Mouse (Mus musculus): ENCODE measurements around the gene Prdx5. TPM values are rescaled to one million over a fixed set of nuclear protein-coding genes. Genes with fewer than 3 reads are reported as not detected.

Prdx5 gene
- total and polyA plus RNA-seq, 3 experiments = 130 to 246 TPM; not detected in 1

DNA sequence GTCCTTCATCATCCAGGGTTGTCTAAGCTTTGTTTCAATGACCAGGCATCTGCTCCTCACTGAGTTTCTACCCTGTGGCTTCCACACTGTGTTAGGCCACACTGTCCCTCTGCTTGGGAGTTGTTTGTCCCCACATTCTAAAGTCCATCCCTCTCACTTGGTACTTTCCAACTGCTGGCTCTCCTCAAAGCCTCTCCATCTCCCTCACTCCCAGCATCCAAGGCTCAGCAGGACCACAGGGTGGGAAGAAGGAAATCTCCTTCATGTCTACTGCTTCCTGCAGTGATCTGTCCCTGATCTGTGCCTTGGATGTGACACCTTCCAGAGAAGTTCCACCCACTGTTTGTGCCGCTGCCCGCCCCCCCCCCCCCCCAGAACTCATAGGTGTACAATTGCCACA is 21.1 kb upstream of the Prdx5 start:
- no peaks in the 10 kb centered on the region for H3K9me3 ChIP-seq (replicated peaks; ENCODE audit: insufficient read depth, low read length)
- no peak overlapping the region for H3K4me3 ChIP-seq (ENCODE audit: control insufficient read depth in 1 of 2, insufficient read depth in 1 of 2, low read depth in 2 of 2, low read length in 2 of 2)
- H3K4me1 ChIP-seq (ENCODE audit: control insufficient read depth in 1 of 2, insufficient read depth in 2 of 2, low read length in 2 of 2) = no peaks in the 10 kb centered on the region
- no peaks in the 10 kb centered on the region for H3K27me3 ChIP-seq (ENCODE audit: control insufficient read depth in 1 of 2, insufficient read depth in 2 of 2, low read length in 2 of 2)
- no peaks in the 10 kb centered on the region for H3K36me3 ChIP-seq (ENCODE audit: control insufficient read depth in 1 of 2, insufficient read depth in 2 of 2, low read length in 2 of 2)
- no peak overlapping the region for H3K27ac ChIP-seq (ENCODE audit: control insufficient read depth, low read depth, low read length)
- DNase-seq (ENCODE audit: low read depth, low spot score) = no peak
- no peak for TF ChIP-seq CHD2 (IDR thresholded peaks at IDR 0.05; ENCODE audit: low read length)
- no peak overlapping the region for H3K9ac ChIP-seq (ENCODE audit: control insufficient read depth, low read depth, low read length, poor library complexity, severe bottlenecking)
- H3K79me2 ChIP-seq (ENCODE audit: control insufficient read depth, insufficient read depth, low read length, poor library complexity) = no peaks in the 10 kb centered on the region

DNA sequence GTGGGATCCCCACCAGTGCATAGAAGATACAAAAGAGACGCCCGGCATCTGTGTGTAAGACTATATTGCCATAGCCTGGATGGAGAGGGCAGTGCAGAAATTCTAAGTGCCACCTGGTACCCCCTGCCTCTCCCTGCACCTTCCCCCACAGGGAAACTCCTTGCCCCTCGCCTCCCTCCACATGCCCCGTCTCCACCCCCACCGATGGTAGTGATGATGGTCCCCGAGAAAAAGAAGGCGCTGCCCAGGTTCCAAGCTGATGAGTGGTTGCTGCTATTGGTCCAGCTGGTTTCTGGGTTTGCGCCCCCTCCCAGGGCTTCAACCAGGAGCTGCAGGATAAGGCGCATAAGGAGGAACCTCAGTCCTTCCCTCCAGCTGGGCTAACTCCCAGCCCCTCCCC is 18.2 kb upstream of the Prdx5 start:
- Histone ChIP-seq H3K9ac (ENCODE audit: control insufficient read depth, low read depth, low read length, poor library complexity, severe bottlenecking) (no peak overlapping the region), H3K79me2 (ENCODE audit: control insufficient read depth, insufficient read depth, low read length, poor library complexity) (no peaks in the 10 kb centered on the region), H3K4me3 (ENCODE audit: control insufficient read depth in 1 of 2, insufficient read depth in 1 of 2, low read depth in 2 of 2, low read length in 2 of 2) (no peak overlapping the region), H3K9me3 (replicated peaks; ENCODE audit: insufficient read depth, low read length) (no peaks in the 10 kb centered on the region), H3K27ac (ENCODE audit: control insufficient read depth, low read depth, low read length) (no peak overlapping the region), H3K27me3 (ENCODE audit: control insufficient read depth in 1 of 2, insufficient read depth in 2 of 2, low read length in 2 of 2) (no peaks in the 10 kb centered on the region), H3K4me1 (ENCODE audit: control insufficient read depth in 1 of 2, insufficient read depth in 2 of 2, low read length in 2 of 2) (0 out of 4 replicates have a peak, but pooled peaks cover 0 to 3% of the 10 kb centered on the region in 2 experiments), H3K36me3 (ENCODE audit: control insufficient read depth in 1 of 2, insufficient read depth in 2 of 2, low read length in 2 of 2) (no peaks in the 10 kb centered on the region)
- no peak for DNase-seq (ENCODE audit: low read depth, low spot score)
- TF ChIP-seq ELF1 (IDR thresholded peaks at IDR 0.05; ENCODE audit: low read depth, low read length) = no peak
- no peak for TF ChIP-seq POLR2AphosphoS5 (IDR thresholded peaks at IDR 0.05; ENCODE audit: borderline replicate concordance, low read depth, low read length)
- TF ChIP-seq ZC3H11A (IDR thresholded peaks at IDR 0.05; ENCODE audit: low read depth, low read length) = no peak
- TF ChIP-seq NELFE (IDR thresholded peaks at IDR 0.05; ENCODE audit: low read depth, low read length) = no peak
- no peak for TF ChIP-seq GATA1 (IDR thresholded peaks at IDR 0.05; ENCODE audit: low read depth, low read length)
- no peak for TF ChIP-seq TBP (IDR thresholded peaks at IDR 0.05; ENCODE audit: low read depth, low read length)
- TF ChIP-seq MXI1 (IDR thresholded peaks at IDR 0.05; ENCODE audit: low read depth, low read length) = no peak
- TF ChIP-seq RAD21 (IDR thresholded peaks at IDR 0.05; ENCODE audit: low read depth, low read length) = no peak
- TF ChIP-seq MEF2A (IDR thresholded peaks at IDR 0.05; ENCODE audit: extremely low read depth, insufficient replicate concordance, low read depth, low read length, poor library complexity, severe bottlenecking) = no peak
- no peak for TF ChIP-seq POLR2A (IDR thresholded peaks at IDR 0.05; ENCODE audit: control insufficient read depth in 1 of 2, insufficient read depth in 1 of 2, low read depth in 1 of 2, low read length in 2 of 2, poor library complexity in 1 of 2)
- no peak for TF ChIP-seq USF2 (IDR thresholded peaks at IDR 0.05; ENCODE audit: borderline replicate concordance in 1 of 2, insufficient read depth in 1 of 2, low read depth in 1 of 2, low read length in 2 of 2)
- TF ChIP-seq POLR2AphosphoS2 (IDR thresholded peaks at IDR 0.05; ENCODE audit: low read length) = no peak
- TF ChIP-seq EP300 (IDR thresholded peaks at IDR 0.05; ENCODE audit: low read depth in 1 of 2, low read length in 2 of 2) = no peak
- TF ChIP-seq CTCF (IDR thresholded peaks at IDR 0.05 in 2 of 3, conservative IDR thresholded peaks at IDR 0.05 in 1 of 3; ENCODE audit: control insufficient read depth in 1 of 3, insufficient read depth in 1 of 3, low read depth in 2 of 3, low read length in 3 of 3, poor library complexity in 1 of 3, severe bottlenecking in 1 of 3) = no peak
